Mouse (Mus musculus) heart, adult 2 months (tissue): Measurements from ENCODE around the gene Acot7.

Experiments
- CTCF ChIP-seq: fragments of 200-600 bp; IDR thresholded peaks from 2 replicates; pipeline ENCODE4 v1.8.1; 2022; ENCODE audit warnings: antibody characterized with exemption, mild to moderate bottlenecking, moderate library complexity
- EP300 ChIP-seq: fragments of 200-500 bp; IDR thresholded peaks from 2 replicates; pipeline ENCODE4 v1.6.1; 2011; ENCODE audit warnings: low read depth, low read length, control low read depth; ENCODE audit not compliant: insufficient read depth
- POLR2A ChIP-seq: fragments of 200-500 bp; IDR thresholded peaks from 2 replicates; pipeline ENCODE4 v1.6.1; 2011; ENCODE audit warnings: mild to moderate bottlenecking, low read depth, low read length, control low read depth; ENCODE audit not compliant: insufficient read depth

DNA sequence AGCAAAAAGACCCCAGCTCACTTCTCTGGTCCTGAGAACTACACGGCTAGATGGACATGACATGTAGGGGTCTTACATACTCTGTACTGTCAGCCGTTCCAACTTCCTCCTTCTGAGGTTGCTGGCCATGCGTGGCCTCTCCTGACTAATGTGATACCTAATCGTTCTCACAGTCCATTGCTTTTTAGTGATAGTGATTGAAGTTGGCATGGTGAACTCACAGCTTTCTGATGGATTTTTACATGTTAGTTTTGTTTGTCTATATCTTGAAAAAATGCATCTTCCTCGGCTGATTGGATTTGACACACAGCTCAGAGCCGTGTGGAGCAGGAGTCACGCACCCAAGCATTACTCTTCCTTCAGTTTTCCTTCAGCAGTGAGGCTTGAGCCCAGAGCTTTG, 53.4 kb downstream of the Acot7 start:
- TF ChIP-seq POLR2A (no peak), CTCF (no peak), EP300 (no peak)
